Mouse (Mus musculus) thymus, adult 18-20 months (tissue): ENCODE data around the gene Slc1a1.

Experiments used
- DNase-seq, 2 experiments: peaks; one replicate each; pipeline ENCODE4 v3.0.0; 2022; ENCODE audit warnings: mixed read lengths in 2 of 2

The Slc1a1 gene

DNA sequence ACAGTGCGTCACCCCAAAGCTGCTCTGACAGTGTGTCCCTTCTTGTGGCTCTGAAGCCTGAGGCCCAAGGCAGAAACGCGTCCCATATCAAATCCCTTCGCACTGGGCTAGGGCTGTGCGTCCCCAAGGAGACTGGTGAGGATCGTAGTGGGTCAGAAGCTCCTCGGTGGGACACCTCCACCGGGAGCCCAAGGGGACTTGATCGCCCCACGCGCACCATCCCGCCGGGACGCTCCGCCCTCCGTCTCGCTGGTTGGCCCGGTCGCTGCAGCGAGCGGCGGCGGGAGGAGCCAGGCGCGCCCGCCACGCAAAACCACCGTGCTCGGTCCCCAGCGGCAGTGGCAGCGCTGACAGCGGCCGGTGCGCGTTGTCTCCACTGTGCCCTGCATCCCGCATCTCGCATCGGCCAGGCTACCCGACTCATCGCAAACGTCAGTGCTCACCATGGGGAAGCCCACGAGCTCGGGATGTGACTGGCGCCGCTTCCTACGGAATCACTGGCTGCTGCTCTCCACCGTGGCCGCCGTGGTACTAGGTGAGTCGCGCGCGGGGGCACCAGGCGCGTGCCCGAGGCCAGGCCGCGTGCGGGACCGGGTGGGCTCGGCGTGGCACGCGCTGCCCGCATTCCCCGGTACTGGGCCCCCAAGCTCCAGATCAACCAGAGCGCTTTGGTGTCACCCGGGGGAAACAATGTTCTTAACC, at the start of gene Slc1a1:
TSS of gene Slc1a1 (plus strand) at position 252 of the 702 bp plus-strand sequence.
- DNase-seq, result peak; percentile 4 to 5

DNA sequence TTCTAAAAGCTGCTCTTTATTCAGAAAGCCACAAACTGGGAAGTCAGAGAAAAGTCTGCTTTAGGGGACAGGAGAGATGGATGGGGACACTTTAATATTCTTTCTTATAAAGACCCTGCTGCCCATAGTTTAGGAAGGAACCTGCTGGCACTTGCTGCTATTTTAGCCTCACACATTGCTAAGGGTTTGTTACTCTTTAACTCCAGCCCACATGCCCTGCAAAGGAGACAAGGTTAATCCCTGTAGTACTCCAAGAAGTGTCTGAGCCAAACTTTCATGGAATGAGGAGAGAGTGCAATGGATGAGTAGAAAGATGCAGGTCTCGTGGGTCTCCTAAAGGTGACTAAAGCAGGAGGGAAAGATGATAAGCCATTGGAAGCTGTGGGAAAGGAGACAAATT, 44.7 kb upstream of the Slc1a1 start:
- no peak for DNase-seq

GRCm38 (mm10) chr19:28793307-28793706, 41.5 kb upstream of the Slc1a1 start:
- no peak for DNase-seq

DNA sequence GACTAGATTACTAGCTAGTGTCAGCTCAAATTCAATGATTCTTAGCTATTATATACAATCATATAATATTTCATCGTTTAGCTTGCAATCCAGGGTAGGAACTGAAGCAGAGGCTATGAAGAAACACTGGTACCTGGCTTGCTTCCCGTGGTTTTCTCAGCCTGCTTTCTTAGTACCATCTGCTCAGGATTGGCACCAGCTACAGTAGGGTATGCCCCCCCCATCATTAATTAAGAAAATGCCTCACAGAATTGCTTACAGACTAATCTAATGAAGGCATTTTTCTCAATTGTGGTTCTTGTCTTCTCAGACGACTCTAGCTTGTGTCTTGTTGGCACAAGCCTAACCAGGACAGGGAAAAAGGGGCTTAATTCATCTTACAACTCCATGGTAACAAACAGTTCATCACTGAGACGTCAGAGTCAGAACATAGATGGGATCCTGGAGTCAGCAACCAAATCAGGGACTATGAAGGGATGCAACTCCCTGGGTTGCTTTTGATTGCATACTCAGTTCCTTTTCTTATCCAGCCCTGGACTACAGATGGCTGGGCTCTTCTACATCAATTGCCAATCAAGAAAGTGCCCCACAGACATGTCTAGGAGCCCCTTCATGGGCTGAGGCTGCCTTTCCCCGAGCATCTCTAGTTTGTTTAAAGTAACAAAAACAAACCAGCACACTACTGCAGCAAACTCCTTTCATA, 38.6 kb upstream of the Slc1a1 start:
- DNase-seq, result no peak

GRCm38 (mm10) chr19:28796966-28797365, 37.9 kb upstream of the Slc1a1 start:
- no peak for DNase-seq

DNA sequence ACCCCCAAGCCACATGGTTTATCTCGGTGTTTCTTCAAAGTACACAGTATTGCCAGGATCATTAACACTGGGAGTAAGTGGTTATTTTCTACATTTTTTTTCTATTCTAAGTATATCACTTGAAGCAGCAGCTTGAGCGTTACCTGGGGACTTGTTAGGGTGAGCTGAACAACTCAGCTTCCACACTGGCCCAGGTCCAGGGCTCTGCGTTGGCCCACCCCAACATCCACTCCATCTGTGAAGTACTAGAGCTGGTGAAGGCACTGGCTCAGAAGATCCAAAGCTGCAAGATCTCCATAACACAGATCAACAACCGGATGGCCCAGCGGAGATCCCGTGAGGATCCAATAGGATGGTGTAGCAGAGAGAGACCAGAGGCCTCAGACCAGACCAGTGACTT, 37.2 kb upstream of the Slc1a1 start:
- DNase-seq, result no peak

DNA sequence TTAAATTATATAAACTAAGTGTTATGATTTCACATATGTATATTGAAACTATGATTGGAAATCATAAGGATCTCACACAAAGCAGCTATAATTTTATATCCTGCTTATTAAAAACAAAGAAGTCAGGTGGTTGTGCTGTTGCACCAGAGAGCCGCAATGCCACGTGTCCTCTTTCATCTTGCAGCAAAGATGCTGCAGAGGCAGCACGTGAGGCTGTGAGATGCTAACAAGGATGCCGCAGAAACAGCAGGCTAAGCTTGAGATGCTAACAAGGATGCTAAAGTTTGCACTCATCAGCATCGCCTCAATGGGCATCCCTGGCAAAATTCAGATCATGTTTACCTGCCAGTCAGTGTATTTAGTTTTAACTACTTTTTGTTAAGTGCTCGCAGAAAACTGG, 34.4 kb upstream of the Slc1a1 start:
- no peak for DNase-seq

GRCm38 (mm10) chr19:28806276-28806675, 28.6 kb upstream of the Slc1a1 start:
- DNase-seq, result no peak

- no peak for DNase-seq
Observed at GRCm38 (mm10) chr19:28806821-28807496, 27.9 kb upstream of the Slc1a1 start.

GRCm38 (mm10) chr19:28807497-28807871, 27.4 kb upstream of the Slc1a1 start:
- DNase-seq, result no peak

DNA sequence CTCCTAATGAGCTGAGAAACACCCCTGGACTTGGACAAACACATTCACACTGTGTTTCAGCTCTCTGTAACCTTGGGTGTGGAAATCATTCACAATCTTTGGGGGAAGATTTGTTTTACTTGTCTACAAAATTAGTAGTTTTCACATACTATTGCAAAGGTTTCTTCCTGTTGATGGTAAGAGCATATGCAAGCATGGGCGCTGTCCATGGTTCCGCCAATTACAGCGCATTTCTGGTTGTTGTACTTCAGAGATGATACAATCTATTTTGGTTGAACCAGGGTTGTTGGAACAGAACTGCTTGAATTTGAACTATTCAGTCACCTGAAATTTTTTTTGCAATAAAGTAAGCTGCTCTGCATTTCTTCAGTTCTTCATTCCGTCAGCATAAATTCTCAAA, 16.6 kb upstream of the Slc1a1 start:
- no peak for DNase-seq

GRCm38 (mm10) chr19:28827697-28828328, 7.0 kb upstream of the Slc1a1 start:
- DNase-seq, result no peak

DNA sequence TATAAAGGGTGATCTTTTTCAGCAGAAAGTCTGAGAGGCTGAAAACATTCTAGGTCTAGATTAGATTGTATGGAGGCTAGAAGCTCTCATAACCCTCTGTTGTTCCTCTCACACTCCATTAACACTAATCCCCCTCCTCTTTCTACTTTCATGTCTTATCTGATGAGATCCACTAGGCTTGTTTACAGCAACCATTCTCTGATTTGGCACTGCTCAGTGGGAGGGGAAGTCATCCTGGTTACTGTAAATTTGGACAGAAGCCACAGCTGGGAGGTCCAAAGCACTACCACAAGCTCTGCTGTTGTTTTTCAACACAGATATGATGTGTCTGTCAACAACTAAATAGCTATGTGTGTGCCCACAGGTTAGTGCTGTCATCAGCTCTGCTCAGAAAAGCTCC, 3.5 kb upstream of the Slc1a1 start:
- DNase-seq, result no peak

GRCm38 (mm10) chr19:28832605-28833004, 2.2 kb upstream of the Slc1a1 start:
- DNase-seq, result no peak

GRCm38 (mm10) chr19:28834388-28834787, 461 bp upstream of the Slc1a1 start:
- no peak for DNase-seq

DNA sequence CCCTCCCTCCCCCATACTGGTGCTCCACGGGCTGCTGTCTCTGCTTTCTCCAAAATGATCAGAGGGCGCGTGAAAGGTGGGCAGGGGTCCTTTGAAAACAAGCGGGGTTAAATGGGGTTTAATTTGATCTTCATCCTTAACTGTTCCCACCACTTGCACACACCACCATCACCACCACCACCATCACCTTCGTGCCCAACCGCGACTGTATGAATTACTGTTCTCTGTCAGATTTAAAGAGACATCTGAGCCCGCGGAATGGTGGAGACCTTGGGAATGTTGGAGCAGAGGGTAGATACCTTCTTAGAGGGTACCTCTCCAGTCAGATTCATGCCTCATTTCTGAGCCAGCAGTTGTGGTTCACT, 633 bp downstream of the Slc1a1 start:
- no peak for DNase-seq

GRCm38 (mm10) chr19:28836116-28836515, 1.3 kb downstream of the Slc1a1 start:
- DNase-seq, result no peak

- no peak for DNase-seq
Observed at GRCm38 (mm10) chr19:28836651-28837410, 2.0 kb downstream of the Slc1a1 start.

- DNase-seq, result no peak
Observed at GRCm38 (mm10) chr19:28838796-28839195, 3.9 kb downstream of the Slc1a1 start.

- DNase-seq, result no peak
Observed at GRCm38 (mm10) chr19:28844946-28845710, 10.3 kb downstream of the Slc1a1 start.

- no peak for DNase-seq
Observed at GRCm38 (mm10) chr19:28850510-28850909, 15.7 kb downstream of the Slc1a1 start.

- no peak for DNase-seq
Observed at GRCm38 (mm10) chr19:28852001-28852400, 17.2 kb downstream of the Slc1a1 start.
